Mouse (Mus musculus) midbrain, embryonic 13.5 days (tissue): Measurements from ENCODE around the gene Olfr1294. TPM values are rescaled to one million over a fixed set of nuclear protein-coding genes. Genes with fewer than 3 reads are reported as not detected.

Experiments used
- ATAC-seq: fragments of 200-750 bp; cut with Nextera tagmentation; 2 replicates; pipeline ENCODE4 v1.8.0; 2017; ENCODE audit warnings: mild to moderate bottlenecking, moderate TSS enrichment, moderate library complexity
- H3K27ac ChIP-seq: fragments of 300-500 bp; sonication (generic); 2 replicates; pipeline ENCODE4 v1.5.1; 2015; ENCODE audit warnings: inconsistent platforms, mild to moderate bottlenecking, moderate library complexity
- H3K27me3 ChIP-seq: fragments of 300-500 bp; sonication (generic); 2 replicates; pipeline ENCODE4 v1.6.1; 2015; ENCODE audit warnings: mild to moderate bottlenecking, inconsistent platforms
- H3K36me3 ChIP-seq: fragments of 300-500 bp; sonication (generic); 2 replicates; pipeline ENCODE4 v1.6.1; 2015; ENCODE audit warnings: mild to moderate bottlenecking, inconsistent platforms
- H3K4me1 ChIP-seq: fragments of 300-500 bp; sonication (generic); replicated peaks from 2 replicates; pipeline ENCODE4 v1.6.1; 2015; ENCODE audit warnings: inconsistent platforms
- H3K4me2 ChIP-seq: fragments of 300-500 bp; sonication (generic); replicated peaks from 2 replicates; pipeline ENCODE4 v1.6.1; 2015; ENCODE audit warnings: moderate library complexity, mild to moderate bottlenecking, inconsistent platforms
- H3K4me3 ChIP-seq: fragments of 300-500 bp; sonication (generic); replicated peaks from 2 replicates; pipeline ENCODE4 v1.5.1; 2015; ENCODE audit warnings: mild to moderate bottlenecking, inconsistent platforms
- H3K9ac ChIP-seq: fragments of 300-500 bp; sonication (generic); replicated peaks from 2 replicates; pipeline ENCODE4 v1.6.1; 2015; ENCODE audit warnings: mild to moderate bottlenecking, inconsistent platforms
- H3K9me3 ChIP-seq: fragments of 300-500 bp; sonication (generic); 2 replicates; pipeline ENCODE4 v1.6.1; 2016; ENCODE audit warnings: mild to moderate bottlenecking, inconsistent platforms
- WGBS: fragments of 180-500 bp; shearing (Covaris S2); methylation state at CpG from one replicate; pipeline ENCODE4 v1.1.7; 2015; 5-methylcytosine and 5-hydroxymethylcytosine counted together
- polyA plus RNA-seq: library from polyadenylated mRNA; unstranded; fragments of >200 nt; fragmentation: Nextera tagmentation; extraction: Ambion mirVana; gene quantifications from 2 replicates; pipeline ENCODE4 v1.2.1, GENCODE M21; 2015

Gene Olfr1294
- polyA plus RNA-seq, result not detected in 2 replicates

DNA sequence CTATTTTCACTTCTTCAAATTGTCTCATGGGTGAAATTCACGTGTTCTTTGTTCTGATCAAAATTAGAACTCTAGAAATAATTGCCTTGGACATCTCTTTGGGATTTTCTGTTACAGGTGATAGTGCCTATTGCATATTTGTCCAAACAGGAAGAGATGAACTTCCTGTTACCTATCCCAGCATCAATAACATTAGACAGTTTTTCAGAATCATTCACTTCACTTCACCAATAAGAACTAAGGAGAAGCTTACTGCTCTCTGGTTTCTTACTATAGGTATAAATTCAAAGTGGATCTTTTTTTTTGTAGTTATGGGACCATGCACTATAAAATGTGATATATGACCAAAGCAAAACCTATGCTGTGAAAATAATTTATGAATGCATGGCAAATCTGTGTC lies at the start of gene Olfr1294:
Gene Olfr1294, minus strand, starts transcription at position 101 of the 400 bp plus-strand sequence.
- no peaks in the 10 kb centered on the region for H3K36me3 ChIP-seq
- no peaks in the 10 kb centered on the region for H3K4me1 ChIP-seq
- H3K27me3 ChIP-seq, result no peaks in the 10 kb centered on the region
- whole genome bisulfite sequencing, result 54% methylated on average over 1 of the region's 1 CpGs
- H3K27ac ChIP-seq, result no peak within 1 kb of the TSS
- no peak within 1 kb of the TSS for H3K4me2 ChIP-seq
- H3K9me3 ChIP-seq, result no peaks in the 10 kb centered on the region
- H3K9ac ChIP-seq, result no peak within 1 kb of the TSS
- ATAC-seq, result no peak
- H3K4me3 ChIP-seq, result no peak within 1 kb of the TSS

DNA sequence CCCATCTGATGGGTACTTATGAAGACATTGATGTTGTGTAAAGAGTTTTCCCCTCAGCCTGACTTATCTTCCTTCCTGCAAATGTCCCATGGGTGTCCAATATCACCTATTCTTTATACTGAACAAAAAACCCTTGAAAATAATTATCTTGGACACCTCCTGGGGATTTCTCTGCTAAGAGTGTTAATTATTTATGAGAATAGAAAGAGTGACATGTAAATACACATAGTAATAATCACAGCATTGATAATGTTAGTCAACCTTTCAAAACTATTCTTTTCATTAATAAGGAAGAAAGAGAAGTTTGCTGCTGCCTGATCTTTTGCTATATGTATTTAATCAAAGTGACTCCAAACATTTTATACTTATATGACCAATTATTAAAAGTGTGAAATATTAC lies 29.5 kb upstream of the Olfr1294 start, which contains the start of gene Olfr1295:
Gene Olfr1295, minus strand, starts transcription at position 101 of the 400 bp plus-strand sequence.
- no peak for ATAC-seq
- H3K36me3 ChIP-seq, result no peaks in the 10 kb centered on the region
- no peak within 1 kb of the TSS for H3K4me2 ChIP-seq
- no peaks in the 10 kb centered on the region for H3K4me1 ChIP-seq
- H3K9me3 ChIP-seq, result no peaks in the 10 kb centered on the region
- H3K27me3 ChIP-seq, result no peaks in the 10 kb centered on the region
- no peak within 1 kb of the TSS for H3K9ac ChIP-seq
- H3K27ac ChIP-seq, result no peak within 1 kb of the TSS
- no peak within 1 kb of the TSS for H3K4me3 ChIP-seq

DNA sequence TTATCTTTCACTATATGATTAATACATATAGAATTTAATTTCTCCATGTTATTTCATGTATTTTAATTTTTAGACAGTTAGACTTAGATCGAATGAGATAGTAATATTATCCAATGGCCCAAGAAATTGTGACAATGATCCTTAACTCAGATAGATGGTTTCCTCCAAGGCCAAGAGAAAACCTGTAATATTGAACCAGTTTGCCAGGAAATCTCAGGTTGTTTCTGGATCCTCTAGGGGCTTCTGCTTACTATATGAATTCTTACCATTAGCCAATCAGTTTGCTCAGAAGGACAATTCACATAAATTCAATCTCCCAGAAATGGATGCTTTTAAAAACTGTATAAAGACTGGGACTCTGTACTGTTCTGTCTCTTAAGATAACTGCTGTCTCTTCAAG lies 15.2 kb downstream of the Olfr1294 start, which contains the start of gene Olfr1293-ps:
Gene Olfr1293-ps, plus strand, starts transcription at position 301 of the 400 bp plus-strand sequence.
- no peaks in the 10 kb centered on the region for H3K27me3 ChIP-seq
- H3K36me3 ChIP-seq, result no peaks in the 10 kb centered on the region
- no peaks in the 10 kb centered on the region for H3K4me1 ChIP-seq
- no peak within 1 kb of the TSS for H3K27ac ChIP-seq
- H3K9me3 ChIP-seq, result no peaks in the 10 kb centered on the region
- no peak within 1 kb of the TSS for H3K4me3 ChIP-seq
- no peak for ATAC-seq
- 91% methylated on average over 1 of the region's 1 CpGs for WGBS
- H3K9ac ChIP-seq, result no peak within 1 kb of the TSS
- H3K4me2 ChIP-seq, result no peak within 1 kb of the TSS

DNA sequence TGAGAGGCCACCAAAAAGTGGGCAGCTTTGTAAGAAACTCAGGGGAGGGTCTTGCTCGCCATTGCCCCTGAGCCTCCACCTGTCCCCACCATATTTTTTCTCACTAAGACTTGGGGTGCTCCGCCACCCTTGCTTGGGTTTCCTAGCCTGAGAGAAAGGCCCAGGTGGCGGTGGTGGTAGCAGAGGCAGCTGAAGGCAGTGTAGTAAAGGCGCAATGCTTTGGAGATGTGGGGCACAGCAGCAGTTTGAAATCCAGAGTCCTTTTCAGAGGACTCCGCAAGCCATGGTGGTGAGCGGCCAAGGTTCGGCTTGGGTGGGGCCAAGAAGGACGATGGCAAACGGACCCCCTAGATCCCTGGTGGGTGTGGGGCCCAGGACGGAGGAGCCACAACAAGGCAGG lies 22.6 kb downstream of the Olfr1294 start:
- no peak overlapping the region for H3K4me3 ChIP-seq
- no peak overlapping the region for H3K9ac ChIP-seq
- WGBS, result 91% methylated on average over 10 of the region's 10 CpGs
- no peaks in the 10 kb centered on the region for H3K9me3 ChIP-seq
- H3K27me3 ChIP-seq, result no peaks in the 10 kb centered on the region
- no peaks in the 10 kb centered on the region for H3K4me1 ChIP-seq
- no peaks in the 10 kb centered on the region for H3K36me3 ChIP-seq
- ATAC-seq, result no peak
- no peak overlapping the region for H3K4me2 ChIP-seq
- H3K27ac ChIP-seq, result no peak overlapping the region

DNA sequence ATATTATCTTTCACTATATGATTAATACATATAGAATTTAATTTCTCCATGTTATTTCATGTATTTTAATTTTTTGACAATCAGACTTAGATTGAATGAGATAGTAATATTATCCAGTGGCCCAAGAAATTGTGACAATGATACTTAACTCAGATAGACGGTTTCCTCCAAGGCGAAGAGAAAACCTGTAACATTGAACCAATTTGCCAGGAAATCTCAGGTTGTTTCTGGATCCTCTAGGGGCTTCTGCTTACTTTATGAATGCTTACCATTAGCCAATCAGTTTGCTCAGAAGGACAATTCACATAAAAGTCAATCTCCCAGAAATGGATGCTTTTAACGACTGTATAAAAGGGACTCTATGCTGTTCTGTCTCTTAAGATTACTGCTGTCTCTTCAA lies 43.2 kb downstream of the Olfr1294 start, which contains the start of gene Olfr1291-ps1:
Gene Olfr1291-ps1, plus strand, starts transcription at position 301 of the 400 bp plus-strand sequence.
- Histone ChIP-seq H3K36me3 (no peaks in the 10 kb centered on the region), H3K27ac (no peak within 1 kb of the TSS), H3K27me3 (no peaks in the 10 kb centered on the region), H3K4me1 (no peaks in the 10 kb centered on the region), H3K9me3 (no peaks in the 10 kb centered on the region), H3K4me2 (no peak within 1 kb of the TSS), H3K9ac (no peak within 1 kb of the TSS), H3K4me3 (no peak within 1 kb of the TSS)
- WGBS, result 87% methylated on average over 3 of the region's 3 CpGs
- ATAC-seq, result no peak

DNA sequence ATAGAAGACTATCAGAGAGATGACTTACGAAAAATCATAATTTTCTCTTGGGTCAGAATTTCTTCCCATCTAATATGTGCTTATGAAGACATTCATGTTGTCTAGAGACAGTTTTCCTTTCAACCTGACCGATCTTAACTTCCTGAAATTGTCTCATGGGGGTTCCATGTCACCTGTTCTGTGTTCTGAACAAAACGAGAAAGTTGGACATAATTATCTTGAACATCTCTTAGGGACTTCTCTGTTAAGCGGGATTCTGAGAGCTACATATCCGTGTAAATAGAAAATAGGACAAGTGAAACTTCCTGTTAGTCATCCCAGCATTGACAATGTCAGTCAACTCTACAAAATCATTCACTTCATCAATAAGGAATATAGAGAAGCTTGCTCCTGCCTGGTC lies 46.4 kb downstream of the Olfr1294 start, which contains the start of gene Olfr1290:
Gene Olfr1290, minus strand, starts transcription at position 101 of the 400 bp plus-strand sequence.
- Histone ChIP-seq H3K27me3 (no peaks in the 10 kb centered on the region), H3K36me3 (no peaks in the 10 kb centered on the region), H3K27ac (no peak within 1 kb of the TSS), H3K9ac (no peak within 1 kb of the TSS), H3K9me3 (no peaks in the 10 kb centered on the region), H3K4me2 (no peak within 1 kb of the TSS), H3K4me3 (no peak within 1 kb of the TSS), H3K4me1 (no peaks in the 10 kb centered on the region)
- ATAC-seq, result no peak
- 90% methylated on average over 5 of the region's 5 CpGs for WGBS

Other genes with a start within 250 kb of the Olfr1294 start
- not detected in 2 replicates for gene Olfr1279, start 239.7 kb downstream of the Olfr1294 start, polyA plus RNA-seq
- gene Olfr1280, start 226.3 kb downstream of the Olfr1294 start, polyA plus RNA-seq, result not detected in 2 replicates
- not detected in 2 replicates for gene Olfr1281, start 213.8 kb downstream of the Olfr1294 start, polyA plus RNA-seq
- not detected in 2 replicates for gene Olfr1282, start 204.2 kb downstream of the Olfr1294 start, polyA plus RNA-seq
- not detected in 2 replicates for gene Olfr1283, start 173.5 kb downstream of the Olfr1294 start, polyA plus RNA-seq
- gene Olfr1284, start 164.8 kb downstream of the Olfr1294 start, polyA plus RNA-seq, result not detected in 2 replicates
- gene Olfr1286, start 117.2 kb downstream of the Olfr1294 start, polyA plus RNA-seq, result not detected in 2 replicates
- not detected in 2 replicates for gene Olfr1287, start 91.1 kb downstream of the Olfr1294 start, polyA plus RNA-seq
- not detected in 2 replicates for gene Olfr1288, start 66.2 kb downstream of the Olfr1294 start, polyA plus RNA-seq
- gene Olfr1289, start 59.5 kb downstream of the Olfr1294 start, polyA plus RNA-seq, result not detected in 2 replicates
- gene Olfr1290, start 46.5 kb downstream of the Olfr1294 start, polyA plus RNA-seq, result not detected in 2 replicates
- gene Olfr1291-ps1, start 43.1 kb downstream of the Olfr1294 start, polyA plus RNA-seq, result not detected in 2 replicates
- not detected in 2 replicates for gene Olfr1293-ps, start 15.1 kb downstream of the Olfr1294 start, polyA plus RNA-seq
- gene Olfr1295, start 29.4 kb upstream of the Olfr1294 start, polyA plus RNA-seq, result not detected in 2 replicates
- gene Olfr1297, start 86.2 kb upstream of the Olfr1294 start, polyA plus RNA-seq, result not detected in 2 replicates
- not detected in 2 replicates for gene Olfr1298, start 108.9 kb upstream of the Olfr1294 start, polyA plus RNA-seq
- gene Olfr1299, start 121.1 kb upstream of the Olfr1294 start, polyA plus RNA-seq, result not detected in 2 replicates
- not detected in 2 replicates for gene Olfr1301, start 210.7 kb upstream of the Olfr1294 start, polyA plus RNA-seq
- gene Olfr1302, start 237.1 kb upstream of the Olfr1294 start, polyA plus RNA-seq, result not detected in 2 replicates